Mouse (Mus musculus): ENCODE data around the gene Adam15. TPM values are rescaled to one million over a fixed set of nuclear protein-coding genes. Genes with fewer than 3 reads are reported as not detected.

Gene Adam15
- total RNA-seq, 1 experiment, result 56.3 TPM

GRCm38 (mm10) chr3:89382033-89382882, 32.5 kb upstream of the Adam15 start:
- peaks cover 17% of the 10 kb centered on the region; the same call in 1 of the 2 replicates for H3K36me3 ChIP-seq (ENCODE audit: control insufficient read depth, insufficient read depth, low read length, poor library complexity, severe bottlenecking)
- H3K9me3 ChIP-seq (ENCODE audit: control insufficient read depth, insufficient read depth, low read depth, low read length), result no peaks in the 10 kb centered on the region
- in situ Hi-C loops (cut with MboI; ENCODE audit: low sequenced_read_pairs in 2 of 2, unreplicated experiment in 2 of 2), result no loop called here
- DNase-seq (ENCODE audit: low read depth, low spot score), result peak; percentile 72
- H3K27ac ChIP-seq (ENCODE audit: insufficient read depth, low read depth, low read length, poor library complexity, severe bottlenecking), result peak overlapping the region; percentile 90
- H3K4me1 ChIP-seq (ENCODE audit: control insufficient read depth in 2 of 2, insufficient read depth in 2 of 2, low read length in 2 of 2, poor library complexity in 1 of 2), result peaks cover 6 to 60% of the 10 kb centered on the region in 2 experiments
- no peak overlapping the region for H3K9ac ChIP-seq (ENCODE audit: insufficient read depth, low read depth, low read length, poor library complexity, severe bottlenecking)
- peak overlapping the region in 1 of 2 experiments; percentile 13; a peak in 1 of 4 replicates for H3K4me3 ChIP-seq (ENCODE audit: insufficient read depth in 1 of 2, low read depth in 1 of 2, low read length in 2 of 2, poor library complexity in 1 of 2, severe bottlenecking in 1 of 2)
- TF ChIP-seq ZNF384 (IDR thresholded peaks at IDR 0.05; ENCODE audit: low read depth, low read length) (no peak), ZC3H11A (IDR thresholded peaks at IDR 0.05; ENCODE audit: borderline replicate concordance, low read depth, low read length) (no peak), CHD2 (IDR thresholded peaks at IDR 0.05; ENCODE audit: low read depth, low read length) (no peak), HCFC1 (IDR thresholded peaks at IDR 0.05; ENCODE audit: borderline replicate concordance, insufficient read depth, low read length) (no peak), MAFK (IDR thresholded peaks at IDR 0.05; ENCODE audit: insufficient read depth, low read depth, low read length) (no peak)

GRCm38 (mm10) chr3:89381233-89381632, 31.4 kb upstream of the Adam15 start:
- no peak for TF ChIP-seq ZC3H11A (IDR thresholded peaks at IDR 0.05; ENCODE audit: borderline replicate concordance, low read depth, low read length)
- TF ChIP-seq MAFK (IDR thresholded peaks at IDR 0.05; ENCODE audit: insufficient read depth, low read depth, low read length), result no peak
- TF ChIP-seq HCFC1 (IDR thresholded peaks at IDR 0.05; ENCODE audit: borderline replicate concordance, insufficient read depth, low read length), result no peak
- TF ChIP-seq CHD2 (IDR thresholded peaks at IDR 0.05; ENCODE audit: low read depth, low read length), result no peak
- TF ChIP-seq ZNF384 (IDR thresholded peaks at IDR 0.05; ENCODE audit: low read depth, low read length), result no peak
- H3K9me3 ChIP-seq (ENCODE audit: control insufficient read depth, insufficient read depth, low read depth, low read length), result no peaks in the 10 kb centered on the region
- peak overlapping the region in 1 of 2 experiments; percentile 65; a peak in 2 of 4 replicates for H3K4me3 ChIP-seq (ENCODE audit: insufficient read depth in 1 of 2, low read depth in 1 of 2, low read length in 2 of 2, poor library complexity in 1 of 2, severe bottlenecking in 1 of 2)
- no peak overlapping the region; the same call in 1 of the 2 replicates for H3K27ac ChIP-seq (ENCODE audit: insufficient read depth, low read depth, low read length, poor library complexity, severe bottlenecking)
- in situ Hi-C loops (cut with MboI; ENCODE audit: low sequenced_read_pairs in 2 of 2, unreplicated experiment in 2 of 2), result no loop called here
- H3K4me1 ChIP-seq (ENCODE audit: control insufficient read depth in 2 of 2, insufficient read depth in 2 of 2, low read length in 2 of 2, poor library complexity in 1 of 2), result peaks cover 6 to 50% of the 10 kb centered on the region in 2 experiments
- peak overlapping the region; percentile 54; the same call in 1 of the 2 replicates for H3K9ac ChIP-seq (ENCODE audit: insufficient read depth, low read depth, low read length, poor library complexity, severe bottlenecking)
- DNase-seq (ENCODE audit: low read depth, low spot score), result no peak
- peaks cover 20% of the 10 kb centered on the region; the same call in 1 of the 2 replicates for H3K36me3 ChIP-seq (ENCODE audit: control insufficient read depth, insufficient read depth, low read length, poor library complexity, severe bottlenecking)

GRCm38 (mm10) chr3:89380711-89381110, 30.9 kb upstream of the Adam15 start:
- peak overlapping the region in 1 of 2 experiments; percentile 65; a peak in 2 of 4 replicates for H3K4me3 ChIP-seq (ENCODE audit: insufficient read depth in 1 of 2, low read depth in 1 of 2, low read length in 2 of 2, poor library complexity in 1 of 2, severe bottlenecking in 1 of 2)
- H3K27ac ChIP-seq (ENCODE audit: insufficient read depth, low read depth, low read length, poor library complexity, severe bottlenecking), result peak overlapping the region; percentile 37; the same call in 1 of the 2 replicates
- H3K9me3 ChIP-seq (ENCODE audit: control insufficient read depth, insufficient read depth, low read depth, low read length), result no peaks in the 10 kb centered on the region
- H3K4me1 ChIP-seq (ENCODE audit: control insufficient read depth in 2 of 2, insufficient read depth in 2 of 2, low read length in 2 of 2, poor library complexity in 1 of 2), result peaks cover 6 to 47% of the 10 kb centered on the region in 2 experiments
- in situ Hi-C loops (cut with MboI; ENCODE audit: low sequenced_read_pairs in 2 of 2, unreplicated experiment in 2 of 2), result no loop called here
- peak overlapping the region; percentile 54; the same call in 1 of the 2 replicates for H3K9ac ChIP-seq (ENCODE audit: insufficient read depth, low read depth, low read length, poor library complexity, severe bottlenecking)
- TF ChIP-seq ZC3H11A (IDR thresholded peaks at IDR 0.05; ENCODE audit: borderline replicate concordance, low read depth, low read length), result no peak
- no peak for TF ChIP-seq CHD2 (IDR thresholded peaks at IDR 0.05; ENCODE audit: low read depth, low read length)
- TF ChIP-seq MAFK (IDR thresholded peaks at IDR 0.05; ENCODE audit: insufficient read depth, low read depth, low read length), result no peak
- no peak for TF ChIP-seq ZNF384 (IDR thresholded peaks at IDR 0.05; ENCODE audit: low read depth, low read length)
- no peak for TF ChIP-seq HCFC1 (IDR thresholded peaks at IDR 0.05; ENCODE audit: borderline replicate concordance, insufficient read depth, low read length)
- DNase-seq (ENCODE audit: low read depth, low spot score), result no peak
- peaks cover 20% of the 10 kb centered on the region; the same call in 1 of the 2 replicates for H3K36me3 ChIP-seq (ENCODE audit: control insufficient read depth, insufficient read depth, low read length, poor library complexity, severe bottlenecking)

- H3K4me3 ChIP-seq (ENCODE audit: insufficient read depth in 1 of 2, low read depth in 1 of 2, low read length in 2 of 2, poor library complexity in 1 of 2, severe bottlenecking in 1 of 2), result peak overlapping the region in 1 of 2 experiments; percentile 65; a peak in 2 of 4 replicates
- TF ChIP-seq CHD2 (IDR thresholded peaks at IDR 0.05; ENCODE audit: low read depth, low read length) (no peak), ZNF384 (IDR thresholded peaks at IDR 0.05; ENCODE audit: low read depth, low read length) (no peak), MAFK (IDR thresholded peaks at IDR 0.05; ENCODE audit: insufficient read depth, low read depth, low read length) (no peak), HCFC1 (IDR thresholded peaks at IDR 0.05; ENCODE audit: borderline replicate concordance, insufficient read depth, low read length) (no peak), ZC3H11A (IDR thresholded peaks at IDR 0.05; ENCODE audit: borderline replicate concordance, low read depth, low read length) (no peak)
- H3K9ac ChIP-seq (ENCODE audit: insufficient read depth, low read depth, low read length, poor library complexity, severe bottlenecking), result peak overlapping the region; percentile 54; the same call in 1 of the 2 replicates
- H3K27ac ChIP-seq (ENCODE audit: insufficient read depth, low read depth, low read length, poor library complexity, severe bottlenecking), result peak overlapping the region; percentile 37; the same call in 1 of the 2 replicates
- peaks cover 20% of the 10 kb centered on the region; the same call in 1 of the 2 replicates for H3K36me3 ChIP-seq (ENCODE audit: control insufficient read depth, insufficient read depth, low read length, poor library complexity, severe bottlenecking)
- peaks cover 6 to 44% of the 10 kb centered on the region in 2 experiments for H3K4me1 ChIP-seq (ENCODE audit: control insufficient read depth in 2 of 2, insufficient read depth in 2 of 2, low read length in 2 of 2, poor library complexity in 1 of 2)
- in situ Hi-C loops (cut with MboI; ENCODE audit: low sequenced_read_pairs in 2 of 2, unreplicated experiment in 2 of 2), result no loop called here
- DNase-seq (ENCODE audit: low read depth, low spot score), result no peak
- H3K9me3 ChIP-seq (ENCODE audit: control insufficient read depth, insufficient read depth, low read depth, low read length), result no peaks in the 10 kb centered on the region
These were observed 30.5 kb upstream of the Adam15 start for GRCm38 (mm10) chr3:89380291-89380690.

All from ES-E14 (cell line).